In genomic region chr12:80518393-80518756, GRCm38 (mm10) we compare ENCODE assay signal across 8 mouse cellular contexts. TPM values are rescaled to one million over a fixed set of nuclear protein-coding genes. Genes with fewer than 3 reads are reported as not detected.
DNase-seq lines count a peak whose midpoint lies in the region; ATAC-seq lines count a peak whose summit lies in the region.
"Had no signal": no experiment of that assay in that cellular context is flagged by ENCODE, and none has a peak within 500 bp of the region (broad histone marks: within the 10 kb centered on the region; RNA-seq: fewer than 3 reads in every experiment).

No protein-coding gene starts in this region.

- peaks cover 45% of the 10 kb centered on the region for H3K27me3 ChIP-seq in lung, embryonic 16.5 days (ENCODE audit: control insufficient read depth, insufficient read depth, low read depth, low read length)
- H3K27me3 ChIP-seq in forebrain, embryonic 15.5 days, result no peaks in the 10 kb centered on the region
- peaks cover 61% of the 10 kb centered on the region for H3K27me3 ChIP-seq in liver, embryonic 16.5 days (ENCODE audit: control insufficient read depth, insufficient read depth, low read depth, low read length)

- peak overlapping the region; percentile 65 for H3K9ac ChIP-seq in lung, embryonic 16.5 days (ENCODE audit: low read length)
- peak overlapping the region; percentile 68 for H3K9ac ChIP-seq in forebrain, embryonic 15.5 days (replicated peaks)
- no peak overlapping the region for H3K9ac ChIP-seq in liver, embryonic 16.5 days (ENCODE audit: low read depth, low read length)

- H3K4me3 ChIP-seq in lung, embryonic 16.5 days (ENCODE audit: low read length), result peak overlapping the region; percentile 64
- H3K4me3 ChIP-seq in forebrain, embryonic 15.5 days, result peak overlapping the region; percentile 88
- peak overlapping the region; percentile 36 for H3K4me3 ChIP-seq in liver, embryonic 16.5 days (ENCODE audit: low read depth, low read length)
- H3K4me3 ChIP-seq: myocyte had no signal

- peaks cover 18% of the 10 kb centered on the region for H3K4me1 ChIP-seq in lung, embryonic 16.5 days (replicated peaks; ENCODE audit: control insufficient read depth, insufficient read depth, low read length)
- H3K4me1 ChIP-seq in forebrain, embryonic 15.5 days, result peaks cover 29% of the 10 kb centered on the region
- H3K4me1 ChIP-seq in liver, embryonic 16.5 days (ENCODE audit: control insufficient read depth, low read depth, low read length), result no peaks in the 10 kb centered on the region

- H3K4me2 ChIP-seq in lung, embryonic 16.5 days (ENCODE audit: low read depth, low read length), result peak overlapping the region; percentile 97
- H3K4me2 ChIP-seq in forebrain, embryonic 15.5 days (replicated peaks), result peak overlapping the region; percentile 95
- H3K4me2 ChIP-seq in liver, embryonic 16.5 days (ENCODE audit: low read depth, low read length), result peak overlapping the region; percentile 45

- no peaks in the 10 kb centered on the region for H3K36me3 ChIP-seq in lung, embryonic 16.5 days (ENCODE audit: control insufficient read depth, insufficient read depth, low read length)
- no peaks in the 10 kb centered on the region for H3K36me3 ChIP-seq in forebrain, embryonic 15.5 days
- no peaks in the 10 kb centered on the region for H3K36me3 ChIP-seq in liver, embryonic 16.5 days (ENCODE audit: control insufficient read depth, insufficient read depth)

- H3K27ac ChIP-seq in lung, embryonic 16.5 days (ENCODE audit: low read length), result no peak overlapping the region
- H3K27ac ChIP-seq in forebrain, embryonic 15.5 days (replicated peaks), result peak overlapping the region; percentile 87
- no peak overlapping the region for H3K27ac ChIP-seq in liver, embryonic 16.5 days (ENCODE audit: low read length)

- WGBS in lung, embryonic 16.5 days, result under 1% methylated on average over 25 of the region's 25 CpGs
- under 1% methylated on average over 25 of the region's 25 CpGs for WGBS in forebrain, embryonic 15.5 days
- WGBS in liver, embryonic 16.5 days (ENCODE audit: insufficient replicate concordance), result under 1% methylated on average over 25 of the region's 25 CpGs

- no peak for DNase-seq in lung, postnatal 25 days (ENCODE audit: low spot score)
- peak; percentile 54 to 55 for DNase-seq in cerebellum, postnatal 36 days
- DNase-seq in thymus, postnatal 36 days, result no peak

- no peaks in the 10 kb centered on the region for H3K9me3 ChIP-seq in lung, embryonic 16.5 days (ENCODE audit: control insufficient read depth, low read length)
- no peaks in the 10 kb centered on the region for H3K9me3 ChIP-seq in forebrain, embryonic 15.5 days
- no peaks in the 10 kb centered on the region for H3K9me3 ChIP-seq in liver, embryonic 16.5 days (replicated peaks; ENCODE audit: control insufficient read depth, low read length)

- ATAC-seq in lung, embryonic 16.5 days (ENCODE audit: low read depth), result no peak; the same call in 1 of the 2 replicates
- ATAC-seq in forebrain, embryonic 15.5 days (replicated peaks), result peak; percentile 53
- ATAC-seq in liver, embryonic 16.5 days (ENCODE audit: low read depth), result no peak
- ATAC-seq in CD4-positive, CD25-positive, alpha-beta regulatory T cell, adult 4 months, result no peak

RNA-seq across cellular contexts. Expression of gene Galnt16, which starts 0.3 kb away (rescaled TPM):
- 13.0 and 13.4 TPM in 2 replicates for polyA plus RNA-seq in lung, embryonic 16.5 days (2015; fragmentation: Nextera tagmentation; extraction: Ambion mirVana)
- polyA plus RNA-seq in forebrain, embryonic 15.5 days (2015; fragmentation: Nextera tagmentation; extraction: Ambion mirVana), result 21.2 and 23.7 TPM in 2 replicates
- polyA plus RNA-seq in liver, embryonic 16.5 days (2015; fragmentation: Nextera tagmentation; extraction: Ambion mirVana), result 0.15 and 0.53 TPM in 2 replicates
- polyA plus RNA-seq in CD4-positive, CD25-positive, alpha-beta regulatory T cell, adult 4 months (2017; shearing (Covaris generic)), result 1 to 10 TPM in 1 of 2 experiments, not detected in 1; 1.2 TPM

RNA-seq across cellular contexts. Expression of gene Exd2, which starts 55.5 kb away (rescaled TPM):
- 29.6 and 30.7 TPM in 2 replicates for polyA plus RNA-seq in lung, embryonic 16.5 days (2015; fragmentation: Nextera tagmentation; extraction: Ambion mirVana)
- polyA plus RNA-seq in forebrain, embryonic 15.5 days (2015; fragmentation: Nextera tagmentation; extraction: Ambion mirVana), result 58.1 and 62.0 TPM in 2 replicates
- 5.7 and 7.1 TPM in 2 replicates for polyA plus RNA-seq in liver, embryonic 16.5 days (2015; fragmentation: Nextera tagmentation; extraction: Ambion mirVana)
- 10 to 100 TPM; 17.7 to 35.3 TPM for polyA plus RNA-seq in CD4-positive, CD25-positive, alpha-beta regulatory T cell, adult 4 months (2017; shearing (Covaris generic))

Comparison
In these comparisons a context has a peak if more than half of its experiments do, and no peak if none do; other contexts are left out.
1. H3K4me2 ChIP-seq: peak in every context shown above with its lines; median percentile 97 in lung, embryonic 16.5 days; 95 in forebrain, embryonic 15.5 days; 45 in liver, embryonic 16.5 days.
2. H3K4me3 ChIP-seq: peak in every context shown above with its lines; median percentile 88 in forebrain, embryonic 15.5 days; 64 in lung, embryonic 16.5 days; 36 in liver, embryonic 16.5 days.
3. DNase-seq: peak in cerebellum, postnatal 36 days (2 of 2); none in lung, postnatal 25 days (single experiment) and thymus, postnatal 36 days (0 of 2).